Mouse (Mus musculus): ENCODE data around the gene Haus4.

DNA sequence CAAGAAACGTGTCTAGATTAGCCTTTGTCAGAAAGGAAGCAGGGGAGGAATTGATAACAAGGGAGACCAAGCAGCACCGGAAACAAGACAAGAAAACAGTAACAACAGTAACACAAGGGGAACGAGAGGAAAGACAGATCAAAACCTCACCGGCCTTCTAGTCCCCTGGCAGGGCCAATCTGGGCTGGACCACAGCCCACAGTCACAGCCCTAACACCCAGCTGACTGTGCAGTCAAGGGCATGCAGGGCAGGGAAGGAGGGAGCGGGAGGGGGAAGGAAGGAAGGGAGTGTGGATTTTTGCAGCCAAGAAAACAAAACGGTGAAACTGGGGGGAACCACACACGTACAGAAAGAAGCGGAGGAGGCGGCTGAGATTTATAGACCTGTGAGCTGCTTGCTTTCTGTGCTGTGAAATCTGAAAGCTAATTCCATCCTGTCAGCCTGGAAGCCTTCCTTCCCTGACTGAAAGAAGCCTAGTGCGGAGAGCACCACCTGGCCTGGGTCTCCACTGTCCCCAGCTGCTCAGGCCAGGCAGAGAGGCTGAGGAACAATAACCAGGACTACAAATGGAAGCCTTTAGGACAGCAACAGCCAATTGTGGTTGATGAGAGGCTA, 38.0 kb upstream of the Haus4 start:
- TF ChIP-seq CTCF (IDR thresholded peaks at IDR 0.05; ENCODE audit: control insufficient read depth, insufficient read depth, insufficient replicate concordance, low read depth, low read length) (no peak), POLR2A (IDR thresholded peaks at IDR 0.05; ENCODE audit: control insufficient read depth, low read depth, low read length) (no peak)
